Mouse (Mus musculus) small intestine, adult 2 months (tissue): ENCODE measurements around the gene Btg3.

Source experiments
- CTCF ChIP-seq: fragments of 200-500 bp; IDR thresholded peaks from 2 replicates; pipeline ENCODE4 v1.5.1; 2012; ENCODE audit warnings: low read depth, mild to moderate bottlenecking, control low read depth, inconsistent platforms, low read length, moderate library complexity, mixed read lengths; ENCODE audit not compliant: insufficient replicate concordance, insufficient read length; ENCODE audit errors: extremely low read depth
- POLR2A ChIP-seq: fragments of 200-500 bp; IDR thresholded peaks from 2 replicates; pipeline ENCODE4 v1.6.1; 2012; ENCODE audit warnings: low read depth, mild to moderate bottlenecking, control low read depth, inconsistent platforms, low read length, moderate library complexity

- TF ChIP-seq POLR2A (no peak), CTCF (no peak)
These were observed 30.9 kb upstream of the Btg3 start for GRCm38 (mm10) chr16:78407855-78408254.
